Mouse (Mus musculus): ENCODE measurements around the gene Rps6ka2.
"Not testable (repeated sequence)": the region's sequence is repeated elsewhere in the genome, so short reads cannot be mapped to it uniquely, and the experiment has no call there.

The Rps6ka2 gene

GRCm38 (mm10) chr17:7170304-7171295 is 685 bp downstream of the Rps6ka2 start:
- DNase-seq (ENCODE audit: low read depth, low spot score): no peak

DNA sequence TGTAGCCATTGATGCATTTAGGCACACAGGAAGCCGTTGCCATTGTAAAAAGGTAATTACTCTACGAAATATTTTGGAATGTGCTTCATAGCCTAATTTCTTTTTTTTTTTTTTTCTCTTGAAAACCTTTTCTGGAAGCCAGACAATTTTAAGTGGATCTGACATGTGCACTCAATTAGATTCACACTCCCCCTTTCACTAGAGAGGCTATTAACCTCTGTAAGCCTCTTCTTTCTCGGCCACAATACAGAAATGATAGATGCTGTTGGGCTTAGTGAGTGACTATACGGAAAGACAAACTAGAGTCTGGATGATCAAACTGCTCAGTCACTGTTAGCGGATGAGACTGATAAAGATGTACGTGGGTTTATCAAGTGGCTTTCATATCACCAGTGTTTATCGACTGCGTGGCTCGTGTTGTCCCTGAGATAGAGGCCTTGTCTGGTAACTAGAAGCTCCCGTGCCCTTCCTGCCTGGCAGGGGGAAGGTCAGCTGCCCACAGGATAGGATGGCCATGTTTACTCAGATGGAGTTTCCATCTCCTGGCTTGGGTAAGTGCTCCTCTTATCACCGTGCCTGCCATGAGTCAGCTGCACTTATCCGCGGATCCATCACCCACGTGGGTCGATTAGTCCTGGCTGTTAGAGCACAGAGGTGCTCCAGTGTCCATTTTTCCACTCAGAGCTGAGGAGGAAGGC is 3.6 kb downstream of the Rps6ka2 start:
- no peak for DNase-seq (ENCODE audit: low read depth, low spot score)

DNA sequence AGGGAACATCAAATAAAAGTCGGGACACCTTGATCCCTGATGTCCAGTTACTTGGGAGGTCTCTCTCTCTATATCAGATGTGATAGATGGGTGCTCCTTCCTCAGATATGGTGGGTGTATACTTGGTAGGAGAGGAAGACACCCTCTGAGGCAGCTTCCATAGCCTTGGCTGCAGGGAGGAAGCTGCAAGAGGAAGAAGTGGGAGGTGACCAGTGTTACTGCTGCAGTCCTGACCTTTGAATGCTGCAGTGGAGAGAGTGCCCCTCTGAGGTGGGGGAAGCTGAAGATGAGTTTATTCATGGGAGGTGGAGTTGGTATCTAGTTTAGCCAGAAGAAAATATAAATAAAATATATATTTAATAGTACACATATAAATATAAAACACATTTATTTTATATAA is 5.4 kb downstream of the Rps6ka2 start:
- no peak for DNase-seq (ENCODE audit: low read depth, low spot score)

DNA sequence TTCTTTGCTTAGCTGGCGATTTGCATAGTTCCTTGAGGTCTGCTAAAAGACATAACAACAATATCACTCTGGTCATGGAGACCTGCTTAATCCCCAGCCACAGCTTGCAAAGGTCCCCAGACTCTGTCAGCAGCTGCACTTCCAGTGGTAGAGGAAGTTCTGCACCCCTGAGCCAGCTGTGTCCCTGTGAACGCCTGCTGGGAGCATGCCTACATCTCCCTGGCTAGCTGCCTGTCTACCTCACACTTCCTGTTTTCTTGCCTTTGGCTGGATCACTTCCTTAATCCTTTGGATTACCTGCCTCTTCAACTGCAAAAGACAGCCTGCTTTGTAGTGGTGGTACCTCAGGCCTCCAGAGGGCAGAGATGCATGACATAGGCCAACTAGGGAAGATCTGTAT is 6.5 kb downstream of the Rps6ka2 start:
- no peak for DNase-seq (ENCODE audit: low read depth, low spot score)

DNA sequence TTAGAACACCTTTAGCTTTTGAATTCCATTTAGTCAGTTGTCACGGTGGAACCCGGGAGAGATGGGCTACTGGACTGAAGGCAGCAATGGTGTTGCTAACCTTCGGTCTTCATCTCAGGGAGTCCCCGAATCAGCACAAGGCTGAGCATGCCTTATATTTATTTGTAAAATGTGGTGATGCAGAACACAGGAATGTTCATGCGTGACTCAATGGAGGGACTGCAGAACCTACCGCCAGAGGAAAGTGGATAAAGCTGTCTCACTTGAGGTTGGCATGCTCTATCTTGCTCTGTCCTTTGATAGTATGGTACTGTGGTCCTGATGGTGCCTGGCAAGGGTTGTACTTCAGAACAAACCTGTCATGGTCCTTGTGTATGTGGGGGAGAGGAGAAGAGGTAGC is 8.3 kb downstream of the Rps6ka2 start:
- DNase-seq (ENCODE audit: low read depth, low spot score): no peak

DNA sequence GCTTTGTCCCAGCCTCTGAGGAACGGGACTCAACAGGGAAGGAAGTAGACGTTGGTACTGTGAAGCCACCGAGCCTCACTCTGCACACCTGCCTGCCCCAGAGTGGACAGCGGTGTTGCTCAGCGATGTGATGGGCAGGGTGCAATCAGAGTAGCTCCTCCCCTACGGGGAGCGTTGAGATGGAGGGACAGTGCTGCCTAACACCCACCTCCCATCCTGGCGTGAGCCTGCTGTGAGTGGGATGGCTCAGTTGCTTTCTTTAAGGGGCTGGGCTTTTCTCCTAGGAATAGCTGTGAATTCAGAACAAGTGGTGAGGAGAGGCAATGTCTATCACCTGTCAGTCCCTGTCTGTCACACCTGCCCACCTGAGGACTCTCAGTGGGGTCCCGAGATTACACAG is 12.3 kb downstream of the Rps6ka2 start:
- DNase-seq (ENCODE audit: low read depth, low spot score): peak; percentile 53

DNA sequence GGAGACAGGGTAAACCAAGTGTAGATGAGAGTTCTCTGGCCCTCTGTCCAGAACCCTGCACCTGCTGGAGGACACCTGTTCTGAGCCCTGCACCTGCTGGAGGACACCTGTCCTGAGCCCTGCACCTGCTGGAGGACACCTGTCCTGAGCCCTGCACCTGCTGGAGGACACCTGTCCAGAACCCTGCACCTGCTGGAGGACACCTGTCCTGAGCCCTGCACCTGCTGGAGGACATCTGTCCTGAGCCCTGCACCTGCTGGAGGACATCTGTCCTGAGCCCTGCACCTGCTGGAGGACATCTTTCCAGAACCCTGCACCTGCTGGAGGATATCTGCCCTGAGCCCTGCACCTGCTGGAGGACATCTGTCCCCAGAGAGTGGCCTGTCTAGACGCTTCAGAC is 17.1 kb downstream of the Rps6ka2 start:
- not testable (repeated sequence) for DNase-seq (ENCODE audit: low read depth, low spot score)

DNA sequence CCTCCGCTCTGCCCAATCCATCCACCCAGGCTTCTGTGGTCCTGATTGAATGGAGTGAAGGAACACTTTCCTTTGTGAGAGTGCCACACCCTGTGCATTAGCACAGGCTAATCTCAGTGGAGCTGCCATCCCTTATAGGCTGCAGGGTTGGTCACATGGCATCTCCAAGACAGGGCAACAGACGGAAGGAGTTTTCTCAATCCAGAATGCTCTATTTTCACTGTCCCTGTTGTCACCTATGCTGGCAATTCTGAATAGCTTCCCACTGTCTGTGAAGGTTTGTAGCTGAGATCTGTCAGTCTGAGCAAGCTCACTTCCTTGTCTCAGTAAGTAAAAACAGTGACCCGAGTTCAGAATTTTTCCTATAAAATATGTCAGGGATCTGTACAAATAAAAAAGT is 19.5 kb downstream of the Rps6ka2 start:
- DNase-seq (ENCODE audit: low read depth, low spot score): peak; percentile 52

GRCm38 (mm10) chr17:7189975-7190374 is 20.1 kb downstream of the Rps6ka2 start:
- peak; percentile 87 for DNase-seq (ENCODE audit: low read depth, low spot score)

GRCm38 (mm10) chr17:7194140-7194840 is 24.4 kb downstream of the Rps6ka2 start:
- DNase-seq (ENCODE audit: low read depth, low spot score): peak; percentile 76

DNA sequence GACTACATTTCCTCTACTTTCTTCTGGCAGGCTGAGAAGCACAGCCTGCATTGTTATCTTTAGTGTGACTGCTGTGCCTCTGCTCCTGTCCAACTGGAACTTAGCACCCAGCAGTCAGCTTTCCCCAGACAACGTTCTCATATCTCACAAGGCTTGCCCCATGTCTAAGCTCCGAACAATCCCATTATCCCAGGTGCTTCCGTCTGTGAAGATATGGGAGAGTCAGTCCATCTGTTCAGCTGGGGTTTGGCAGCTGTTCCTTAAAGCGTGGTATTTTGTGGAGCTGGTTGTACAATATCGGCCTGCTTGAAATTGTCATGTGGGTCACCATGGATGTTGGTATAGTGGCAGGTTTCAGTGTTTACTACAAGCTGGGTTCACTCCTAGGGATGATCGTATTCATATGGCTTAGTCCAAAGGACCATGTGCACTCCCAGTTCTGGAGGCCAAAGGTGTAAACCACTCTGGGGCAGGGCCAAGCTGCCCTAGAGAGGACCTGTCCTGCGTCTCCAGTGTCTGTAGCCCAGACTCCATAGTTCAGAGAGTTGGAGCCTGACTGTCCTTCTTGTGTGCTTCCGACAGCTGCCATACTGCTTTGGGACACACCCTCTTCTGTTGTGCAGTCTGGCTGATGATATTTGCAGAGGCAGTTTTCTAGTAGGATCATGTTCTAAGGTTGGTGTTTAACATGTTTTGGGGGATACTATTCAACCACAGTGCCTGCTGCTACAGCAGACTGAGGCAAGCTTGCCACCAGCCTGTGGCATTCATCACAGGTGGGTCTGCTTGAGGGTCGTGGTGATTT is 27.4 kb downstream of the Rps6ka2 start:
- DNase-seq (ENCODE audit: low read depth, low spot score): peak; percentile 75

DNA sequence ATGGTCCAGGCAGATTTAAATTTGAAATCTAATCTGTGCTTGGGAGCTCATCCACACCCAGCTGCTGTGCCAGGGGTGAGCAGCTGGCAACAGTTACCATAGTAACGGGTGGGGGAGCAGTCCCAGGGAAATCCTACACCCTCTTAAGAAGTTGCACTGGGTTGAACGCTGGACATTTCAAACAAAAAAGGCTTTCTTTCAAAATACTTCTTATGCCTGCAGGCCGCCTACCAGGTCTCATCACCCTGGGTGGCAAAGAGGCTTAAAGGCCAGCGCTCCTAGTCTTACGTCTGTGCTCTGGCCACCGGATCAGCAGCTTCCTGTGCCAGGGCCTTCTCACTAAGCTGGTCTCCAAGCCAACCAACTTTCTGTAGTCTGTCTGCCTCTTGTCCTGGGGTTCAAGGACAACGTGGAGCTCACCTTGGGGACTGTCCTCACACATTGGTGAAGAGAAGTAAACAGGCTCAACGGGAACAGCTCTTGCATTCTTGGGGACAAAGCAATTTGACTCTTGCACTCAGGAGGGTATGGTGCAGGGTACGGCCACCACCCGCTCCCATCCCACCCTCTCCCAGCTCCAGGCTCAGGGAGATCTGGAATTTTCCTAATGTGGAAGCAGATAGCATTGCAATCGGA is 35.0 kb downstream of the Rps6ka2 start:
- DNase-seq (ENCODE audit: low read depth, low spot score): peak; percentile 60

DNA sequence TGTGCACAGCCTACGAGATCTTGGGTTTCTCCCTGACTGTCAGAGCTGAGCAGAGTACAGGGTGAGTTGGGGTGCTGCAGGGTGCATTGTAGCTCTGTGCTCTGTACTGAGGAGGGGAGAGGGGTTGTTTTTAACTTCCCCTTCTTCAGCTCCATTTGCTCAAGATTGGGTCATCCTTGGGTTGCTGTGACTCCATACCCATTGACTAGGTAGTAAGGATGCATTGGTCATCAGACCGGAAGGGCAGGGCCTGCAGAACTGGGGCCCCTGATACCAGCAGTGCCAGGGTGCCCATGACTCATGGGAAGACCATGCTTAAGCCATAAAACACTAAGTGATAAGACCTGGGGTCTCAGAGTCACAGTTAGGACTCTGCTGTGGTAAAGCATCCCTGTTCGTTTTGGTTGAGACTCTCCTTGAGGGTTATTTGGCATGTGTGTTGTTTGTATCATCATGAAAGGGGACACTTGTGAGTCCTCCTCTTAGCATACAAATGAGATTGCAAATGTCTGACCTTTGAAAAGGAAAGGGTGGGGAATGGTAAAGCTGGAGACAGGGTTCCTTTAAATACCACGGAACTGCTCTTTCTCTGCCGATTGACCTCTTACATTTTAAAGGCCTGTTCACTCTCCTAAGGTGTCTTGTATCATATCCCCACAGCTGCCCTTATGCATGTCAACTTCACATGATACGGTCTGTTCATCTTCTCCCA is 36.7 kb downstream of the Rps6ka2 start:
- DNase-seq (ENCODE audit: low read depth, low spot score): no peak

- no peak for DNase-seq (ENCODE audit: low read depth, low spot score)
These were observed 40.7 kb downstream of the Rps6ka2 start for GRCm38 (mm10) chr17:7210648-7211047.

DNA sequence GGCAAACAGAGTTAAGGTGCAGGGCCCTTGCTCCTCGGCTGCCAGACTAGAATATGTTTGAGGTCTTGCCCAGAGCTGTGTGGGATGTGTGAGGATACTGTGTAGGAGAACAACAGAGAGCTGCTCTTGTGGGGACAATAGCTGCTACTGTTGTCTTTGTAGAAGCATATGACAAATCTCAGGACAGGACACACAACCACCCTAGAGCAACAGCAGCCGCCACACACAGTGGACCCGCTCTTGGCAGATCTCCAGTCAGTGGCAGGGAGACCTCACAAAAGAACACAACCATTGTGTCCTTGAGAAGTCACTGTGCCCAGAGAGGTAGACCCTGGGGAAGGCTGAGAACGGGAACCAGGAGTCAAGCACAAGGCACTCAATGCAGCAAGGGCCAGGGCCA is 42.0 kb downstream of the Rps6ka2 start:
- DNase-seq (ENCODE audit: low read depth, low spot score): peak; percentile 62

- DNase-seq (ENCODE audit: low read depth, low spot score): no peak
These were observed 43.3 kb downstream of the Rps6ka2 start for GRCm38 (mm10) chr17:7213214-7213613.

- DNase-seq (ENCODE audit: low read depth, low spot score): peak; percentile 95
These were observed 44.1 kb downstream of the Rps6ka2 start for GRCm38 (mm10) chr17:7214061-7214460.

DNA sequence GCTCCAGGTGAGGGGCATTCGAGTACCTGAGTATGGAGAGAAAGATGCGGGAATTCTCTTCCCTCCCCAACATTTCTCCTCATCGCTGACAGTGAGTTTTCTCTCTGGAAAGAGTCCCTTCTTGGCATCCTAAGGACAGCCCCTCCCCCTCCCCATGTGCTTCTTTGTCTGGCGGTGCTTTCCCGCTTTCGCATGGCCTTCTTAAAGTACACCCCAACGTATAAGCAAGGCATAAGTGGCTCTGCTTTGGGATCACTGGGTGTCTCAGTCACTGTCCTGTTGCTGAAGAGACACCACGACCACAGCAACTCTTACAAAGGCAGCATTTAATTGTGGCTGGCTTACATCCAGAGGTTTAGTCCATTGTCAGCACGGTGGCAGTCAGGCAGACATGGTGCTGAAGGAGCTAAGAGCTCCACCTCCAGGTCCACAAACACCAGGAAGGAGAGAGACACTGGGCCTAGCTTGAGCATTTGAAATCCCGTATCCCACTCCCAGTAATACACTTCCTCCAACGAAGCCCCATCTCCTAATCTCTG is 47.9 kb downstream of the Rps6ka2 start:
- peak; percentile 76 for DNase-seq (ENCODE audit: low read depth, low spot score)

DNA sequence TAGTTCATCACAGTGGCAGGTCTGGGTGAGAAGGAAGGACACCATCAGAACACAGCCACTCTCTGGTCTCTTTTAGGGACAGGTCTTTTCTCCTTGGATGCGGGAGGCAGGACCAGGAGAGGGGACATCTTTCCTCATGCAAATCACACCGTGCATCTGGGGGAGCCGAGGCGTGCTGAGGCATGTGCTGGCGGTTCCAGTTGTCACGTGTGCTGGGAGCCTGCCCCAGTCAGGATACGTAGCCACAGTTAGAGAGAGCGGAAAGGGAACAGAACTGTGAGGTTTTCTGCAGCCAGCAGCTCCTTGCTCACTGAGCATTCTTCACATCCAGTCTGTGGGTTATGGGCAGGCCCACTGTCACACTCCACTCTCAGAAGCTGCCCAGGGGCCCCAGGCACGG is 48.5 kb downstream of the Rps6ka2 start:
- DNase-seq (ENCODE audit: low read depth, low spot score): peak; percentile 67
